Mouse (Mus musculus): ENCODE results near the gene Glul. TPM values are rescaled to one million over a fixed set of nuclear protein-coding genes. Genes with fewer than 3 reads are reported as not detected.

Glul gene
- total RNA-seq, 4 experiments from 2014 or later: 1,068 to 1,277 (median 1,158) TPM

Small RNA genes within 50 kb of the gene (microRNA-seq; reads per million reads assigned to microRNA genes)
- 8.6 to 12.2 reads per million in 2 experiments for gene Mir8114

Other genes with a start within 250 kb of the Glul start
- under 1 TPM; 0.03 to 0.25 (median 0.15) TPM for gene Rgs8, start 246.9 kb upstream of the Glul start, total RNA-seq (2022)
- gene Rgs16, start 159.6 kb upstream of the Glul start, total RNA-seq (2022): 10 to 100 TPM in 1 of 4 experiments, 1 to 10 TPM in 3; 2.5 to 18.0 (median 4.7) TPM
- gene Rnasel, start 150.5 kb upstream of the Glul start, total RNA-seq (2022): 10 to 100 TPM in 3 of 4 experiments, 1 to 10 TPM in 1; 9.7 to 25.3 (median 16.9) TPM
- under 1 TPM in 3 of 4 experiments, not detected in 1; 0.10 to 0.65 (median 0.62) TPM for gene Rgsl1, start 55.8 kb upstream of the Glul start, total RNA-seq (2022)
- under 1 TPM in 1 of 4 experiments, not detected in 3; 0.14 TPM for gene Teddm1b, start 25.6 kb upstream of the Glul start, total RNA-seq (2022)
- gene Teddm1a, start 8.2 kb upstream of the Glul start, total RNA-seq (2022): not detected
- 1 to 10 TPM in 1 of 4 experiments, under 1 TPM in 3; 0.24 to 1.1 (median 0.59) TPM for gene Teddm2, start 284 bp downstream of the Glul start, total RNA-seq (2022)